Mouse (Mus musculus) MEL (cell line): ENCODE data around the gene Nfia.

Experiments used
- CTCF ChIP-seq, 3 experiments: IDR thresholded peaks in 2 of 3; conservative IDR thresholded peaks in 1 of 3; 2 replicates each; pipeline ENCODE4 v1.5.1; 2011 to 2012; ENCODE audit warnings: low read length in 3 of 3, low read depth in 2 of 3, mild to moderate bottlenecking in 2 of 3, improper control_type of control experiment in 1 of 3, inconsistent platforms in 1 of 3, mixed read lengths in 1 of 3, moderate library complexity in 1 of 3; ENCODE audit not compliant: control insufficient read depth in 1 of 3, insufficient read depth in 1 of 3, poor library complexity in 1 of 3, severe bottlenecking in 1 of 3
- EP300 ChIP-seq, 2 experiments: IDR thresholded peaks; 2 replicates each; pipeline ENCODE4 v1.6.1; 2011; ENCODE audit warnings: improper control_type of control experiment in 2 of 2, low read length in 2 of 2, low read depth in 1 of 2, mild to moderate bottlenecking in 1 of 2
- GATA1 ChIP-seq: IDR thresholded peaks from 2 replicates; pipeline ENCODE4 v1.6.1; 2011; ENCODE audit warnings: low read depth, low read length, improper control_type of control experiment
- MAX ChIP-seq: IDR thresholded peaks from 2 replicates; pipeline ENCODE4 v1.6.1; 2011; ENCODE audit warnings: low read length, improper control_type of control experiment
- NRF1 ChIP-seq: IDR thresholded peaks from 2 replicates; pipeline ENCODE4 v1.6.1; 2014; ENCODE audit warnings: low read depth, mild to moderate bottlenecking, inconsistent platforms, low read length, improper control_type of control experiment, moderate library complexity; ENCODE audit not compliant: poor library complexity, insufficient read depth, severe bottlenecking
- POLR2AphosphoS2 ChIP-seq: IDR thresholded peaks from 2 replicates; pipeline ENCODE4 v1.6.1; 2011; ENCODE audit warnings: low read length, improper control_type of control experiment
- SIN3A ChIP-seq: IDR thresholded peaks from 2 replicates; pipeline ENCODE4 v1.6.1; 2012; ENCODE audit warnings: low read length, improper control_type of control experiment, inconsistent platforms
- TAL1 ChIP-seq: IDR thresholded peaks from 2 replicates; pipeline ENCODE4 v1.6.1; 2012; ENCODE audit warnings: mild to moderate bottlenecking, inconsistent platforms, low read length, moderate library complexity, mixed read lengths
- TCF12 ChIP-seq: IDR thresholded peaks from 2 replicates; pipeline ENCODE4 v1.6.1; 2014; ENCODE audit warnings: low read depth, mild to moderate bottlenecking, inconsistent platforms, low read length, improper control_type of control experiment, moderate library complexity
- USF1 ChIP-seq: IDR thresholded peaks from 2 replicates; pipeline ENCODE4 v1.6.1; 2014; ENCODE audit warnings: low read depth, mild to moderate bottlenecking, inconsistent platforms, low read length, improper control_type of control experiment, moderate library complexity
- USF2 ChIP-seq, 2 experiments: IDR thresholded peaks; 2 replicates each; pipeline ENCODE4 v1.6.1; 2011 to 2012; ENCODE audit warnings: improper control_type of control experiment in 2 of 2, low read length in 2 of 2, borderline replicate concordance in 1 of 2, inconsistent platforms in 1 of 2, low read depth in 1 of 2, mild to moderate bottlenecking in 1 of 2; ENCODE audit not compliant: insufficient read depth in 1 of 2
- ZKSCAN1 ChIP-seq: IDR thresholded peaks from 2 replicates; pipeline ENCODE4 v1.6.1; 2012; ENCODE audit warnings: low read depth, mild to moderate bottlenecking, inconsistent platforms, low read length, improper control_type of control experiment, moderate library complexity
- ZMIZ1 ChIP-seq: IDR thresholded peaks from 2 replicates; pipeline ENCODE4 v1.6.1; 2012; ENCODE audit warnings: low read depth, mild to moderate bottlenecking, inconsistent platforms, low read length, improper control_type of control experiment, moderate library complexity

DNA sequence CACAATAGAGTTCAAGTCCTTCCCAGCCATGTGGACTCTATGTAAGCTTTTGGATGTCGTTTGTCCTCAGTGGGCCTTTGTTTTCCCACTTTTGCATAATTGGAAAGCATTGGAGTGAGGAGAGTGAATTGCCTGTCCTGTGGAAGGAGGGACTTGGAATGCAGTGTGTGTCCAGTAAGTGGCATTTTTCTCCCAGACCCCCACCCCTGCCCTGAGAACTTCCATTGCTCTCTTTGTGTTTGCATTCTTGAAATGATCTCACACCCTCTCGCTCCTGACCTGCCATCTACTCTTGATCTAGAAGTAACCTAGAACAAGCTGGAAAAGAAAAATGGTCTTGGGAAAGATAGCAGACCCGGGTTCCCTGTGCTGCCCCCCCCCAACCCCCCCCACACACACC, 278.8 kb downstream of the Nfia start:
- TF ChIP-seq CTCF (IDR thresholded peaks at IDR 0.05 in 2 of 3, conservative IDR thresholded peaks at IDR 0.05 in 1 of 3; ENCODE audit: control insufficient read depth in 1 of 3, insufficient read depth in 1 of 3, low read depth in 2 of 3, low read length in 3 of 3, poor library complexity in 1 of 3, severe bottlenecking in 1 of 3) = no peak
- TF ChIP-seq POLR2AphosphoS2 = no peak
- no peak for TF ChIP-seq ZMIZ1
- TF ChIP-seq MAX = no peak
- no peak for TF ChIP-seq NRF1
- TF ChIP-seq USF2 (IDR thresholded peaks at IDR 0.05; ENCODE audit: borderline replicate concordance in 1 of 2, insufficient read depth in 1 of 2, low read depth in 1 of 2, low read length in 2 of 2) = no peak
- TF ChIP-seq ZKSCAN1 = no peak
- TF ChIP-seq USF1 = no peak
- TF ChIP-seq GATA1 = no peak
- TF ChIP-seq EP300 (IDR thresholded peaks at IDR 0.05; ENCODE audit: low read depth in 1 of 2, low read length in 2 of 2) = no peak
- TF ChIP-seq TAL1 = no peak
- no peak for TF ChIP-seq SIN3A
- TF ChIP-seq TCF12 = no peak
